Mouse (Mus musculus) embryonic facial prominence, embryonic 12.5 days (tissue): ENCODE measurements around the gene Stx7. TPM values are rescaled to one million over a fixed set of nuclear protein-coding genes. Genes with fewer than 3 reads are reported as not detected.

Experiments used
- ATAC-seq: fragments of 200-750 bp; cut with Nextera tagmentation; 2 replicates; pipeline ENCODE4 v1.8.0; 2017; ENCODE audit not compliant: insufficient number of reproducible peaks, insufficient read depth, low FRiP score, low TSS enrichment
- H3K27ac ChIP-seq: fragments of 300-500 bp; sonication (generic); 2 replicates; pipeline ENCODE4 v1.5.1; 2016; ENCODE audit warnings: mild to moderate bottlenecking
- H3K27me3 ChIP-seq: fragments of 300-500 bp; sonication (generic); 2 replicates; pipeline ENCODE4 v1.6.1; 2016; ENCODE audit warnings: mild to moderate bottlenecking, moderate library complexity
- H3K36me3 ChIP-seq: fragments of 300-500 bp; sonication (generic); 2 replicates; pipeline ENCODE4 v1.6.1; 2016; ENCODE audit warnings: mild to moderate bottlenecking
- H3K4me1 ChIP-seq: fragments of 300-500 bp; sonication (generic); 2 replicates; pipeline ENCODE4 v1.6.1; 2016
- H3K4me2 ChIP-seq: fragments of 300-500 bp; sonication (generic); replicated peaks from 2 replicates; pipeline ENCODE4 v1.6.1; 2016; ENCODE audit warnings: mild to moderate bottlenecking, moderate library complexity
- H3K4me3 ChIP-seq: fragments of 300-500 bp; sonication (generic); 2 replicates; pipeline ENCODE4 v1.5.1; 2016; ENCODE audit warnings: mild to moderate bottlenecking
- H3K9ac ChIP-seq: fragments of 300-500 bp; sonication (generic); 2 replicates; pipeline ENCODE4 v1.6.1; 2016; ENCODE audit warnings: mild to moderate bottlenecking, moderate library complexity
- H3K9me3 ChIP-seq: fragments of 300-500 bp; sonication (generic); 2 replicates; pipeline ENCODE4 v1.6.1; 2016; ENCODE audit warnings: mild to moderate bottlenecking, moderate library complexity
- WGBS: fragments of 180-500 bp; shearing (Covaris S2); methylation state at CpG from one replicate; pipeline ENCODE4 v1.1.7; 2016; 5-methylcytosine and 5-hydroxymethylcytosine counted together
- polyA plus RNA-seq: library from polyadenylated mRNA; unstranded; fragments of >200 nt; fragmentation: Nextera tagmentation; extraction: Ambion mirVana; gene quantifications from 2 replicates; pipeline ENCODE4 v1.2.1, GENCODE M21; 2016

The Stx7 gene
- polyA plus RNA-seq, 1 experiment from 2014 or later = 74.3 TPM

- Histone ChIP-seq H3K27ac (no peak overlapping the region), H3K9me3 (no peaks in the 10 kb centered on the region), H3K36me3 (no peaks in the 10 kb centered on the region), H3K4me1 (no peaks in the 10 kb centered on the region), H3K27me3 (no peaks in the 10 kb centered on the region), H3K9ac (no peak overlapping the region), H3K4me3 (no peak overlapping the region), H3K4me2 (no peak overlapping the region)
- no peak for ATAC-seq
- 80% methylated on average over 2 of the region's 2 CpGs for WGBS
Observed at GRCm38 (mm10) chr10:24138623-24139261, 10.4 kb upstream of the Stx7 start.

- no peaks in the 10 kb centered on the region for H3K9me3 ChIP-seq
- H3K4me1 ChIP-seq = no peaks in the 10 kb centered on the region
- H3K9ac ChIP-seq = no peak overlapping the region
- no peaks in the 10 kb centered on the region for H3K27me3 ChIP-seq
- ATAC-seq = no peak
- WGBS = 77% methylated on average over 3 of the region's 3 CpGs
- H3K4me2 ChIP-seq = no peak overlapping the region
- H3K27ac ChIP-seq = no peak overlapping the region
- H3K36me3 ChIP-seq = no peaks in the 10 kb centered on the region
- no peak overlapping the region for H3K4me3 ChIP-seq
Observed at GRCm38 (mm10) chr10:24142735-24143134, 6.4 kb upstream of the Stx7 start.

DNA sequence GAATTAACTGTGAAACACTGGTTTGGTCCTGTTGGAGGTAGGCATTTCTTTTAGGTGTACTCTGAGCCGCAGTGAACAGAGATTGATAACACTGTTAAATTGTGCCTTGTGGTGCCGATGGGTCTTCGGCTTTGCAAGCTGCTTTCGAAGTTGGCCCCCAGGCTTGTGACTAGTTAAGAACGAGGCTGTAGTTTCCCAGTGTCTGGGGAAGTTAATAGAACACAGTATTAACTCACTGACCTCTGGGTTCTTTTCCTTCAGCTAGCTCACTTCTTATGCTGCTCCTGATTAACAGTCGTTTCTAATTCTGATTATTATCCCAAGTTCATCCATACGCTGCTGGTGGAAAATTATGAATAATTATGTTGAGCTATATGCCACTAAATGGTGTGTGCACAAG, 984 bp downstream of the Stx7 start:
- peak overlapping the region; percentile 50 for H3K4me2 ChIP-seq
- 0 out of 2 replicates have a peak, but pooled peaks cover 2% of the 10 kb centered on the region for H3K4me1 ChIP-seq
- H3K27ac ChIP-seq = no peak overlapping the region
- no peaks in the 10 kb centered on the region for H3K36me3 ChIP-seq
- no peak for ATAC-seq
- no peaks in the 10 kb centered on the region for H3K9me3 ChIP-seq
- WGBS = 41% methylated on average over 7 of the region's 7 CpGs
- no peaks in the 10 kb centered on the region for H3K27me3 ChIP-seq
- peak overlapping the region; percentile 79 for H3K4me3 ChIP-seq
- H3K9ac ChIP-seq = no peak overlapping the region

DNA sequence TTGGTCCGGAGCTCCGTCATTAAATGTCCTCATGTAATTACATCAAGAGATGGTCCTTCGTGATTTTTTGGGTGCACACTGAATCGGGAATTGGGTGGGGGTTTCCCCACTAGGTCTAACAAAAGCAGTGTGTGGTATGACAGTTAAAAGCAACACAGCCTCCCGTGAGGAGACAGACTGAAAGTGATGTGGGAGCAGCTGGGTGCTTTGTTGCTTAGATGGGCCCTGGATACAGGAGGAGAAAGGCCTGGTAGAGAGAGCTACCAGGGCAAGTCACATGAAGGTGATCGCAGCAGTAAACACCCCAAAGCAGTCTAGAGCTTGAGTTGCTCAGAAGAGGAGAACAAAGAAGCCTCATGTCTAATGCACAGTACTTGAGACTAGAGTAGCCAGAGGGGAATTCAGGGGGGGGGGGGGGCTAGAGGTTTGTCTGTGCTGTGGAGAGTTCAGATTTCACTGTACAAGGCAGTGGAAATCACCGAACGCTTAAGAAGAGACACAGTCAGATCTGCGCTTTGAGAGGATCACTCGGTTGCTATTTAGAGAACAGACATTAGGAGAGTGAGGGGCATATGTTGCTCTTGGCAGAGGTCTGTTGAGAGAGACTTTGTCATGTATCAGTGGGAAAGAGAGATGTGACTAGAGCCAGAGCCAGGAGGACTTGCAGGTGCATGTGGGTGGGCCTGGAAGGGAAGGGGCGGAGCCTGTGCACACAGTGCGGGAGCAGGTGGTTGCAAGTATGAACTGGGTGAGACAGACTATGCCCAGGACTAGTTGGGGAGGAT, 9.6 kb downstream of the Stx7 start:
- Histone ChIP-seq H3K27me3 (no peaks in the 10 kb centered on the region), H3K4me1 (no peaks in the 10 kb centered on the region; the same call in 1 of the 2 replicates), H3K36me3 (peaks cover 36% of the 10 kb centered on the region; the same call in 1 of the 2 replicates), H3K27ac (no peak overlapping the region), H3K4me2 (no peak overlapping the region), H3K9me3 (0 out of 2 replicates have a peak, but pooled peaks cover 7% of the 10 kb centered on the region), H3K9ac (no peak overlapping the region), H3K4me3 (no peak overlapping the region)
- WGBS = 85% methylated on average over 12 of the region's 12 CpGs
- no peak for ATAC-seq

DNA sequence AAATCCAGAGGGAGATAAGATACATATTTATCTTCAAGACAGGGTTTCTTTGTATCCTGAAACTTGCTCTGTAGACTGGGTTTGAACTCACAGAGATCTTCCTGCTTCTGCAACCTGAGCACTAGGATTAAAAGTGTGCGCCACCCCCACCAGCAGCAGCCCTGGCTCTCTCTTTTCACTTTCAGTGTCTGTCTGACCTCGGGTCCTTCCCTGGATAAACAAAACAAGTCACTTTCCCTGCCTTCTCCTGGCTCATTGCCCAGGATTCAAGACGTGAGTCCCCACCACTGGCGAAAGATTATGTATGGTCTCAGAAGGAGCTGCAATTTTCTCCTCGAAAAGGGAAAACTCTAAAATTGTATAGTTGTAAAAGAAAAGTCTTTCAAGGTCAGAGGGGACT, 10.5 kb downstream of the Stx7 start:
- H3K9ac ChIP-seq = no peak overlapping the region
- H3K4me3 ChIP-seq = no peak overlapping the region
- peaks cover 4% of the 10 kb centered on the region for H3K4me1 ChIP-seq
- no peaks in the 10 kb centered on the region for H3K27me3 ChIP-seq
- WGBS = 61% methylated on average over 5 of the region's 5 CpGs
- H3K36me3 ChIP-seq = peaks cover 36% of the 10 kb centered on the region; the same call in 1 of the 2 replicates
- no peak for ATAC-seq
- H3K27ac ChIP-seq = no peak overlapping the region
- 0 out of 2 replicates have a peak, but pooled peaks cover 7% of the 10 kb centered on the region for H3K9me3 ChIP-seq
- H3K4me2 ChIP-seq = no peak overlapping the region

DNA sequence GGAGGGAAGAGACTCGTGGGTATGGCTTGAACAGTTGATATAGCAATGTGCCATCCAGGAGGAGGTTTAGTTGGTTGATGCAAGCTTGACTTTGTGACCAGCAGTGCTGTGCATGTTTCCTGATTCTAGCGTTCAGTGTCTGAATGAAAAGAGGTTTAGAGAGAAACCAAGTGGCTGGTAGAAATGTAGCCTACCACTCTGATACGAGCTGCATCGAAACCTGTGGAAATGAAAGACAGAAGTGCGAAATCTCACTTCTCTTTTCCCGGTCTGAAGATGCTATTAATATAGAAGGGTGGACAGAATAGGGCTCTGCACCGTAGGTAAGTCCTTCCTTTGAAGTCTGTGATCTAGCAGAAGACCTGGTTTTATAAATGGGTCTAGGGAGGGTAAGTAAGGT, 11.2 kb downstream of the Stx7 start:
- no peak overlapping the region for H3K4me3 ChIP-seq
- H3K4me1 ChIP-seq = peaks cover 4% of the 10 kb centered on the region
- no peak for ATAC-seq
- H3K36me3 ChIP-seq = peaks cover 33% of the 10 kb centered on the region; the same call in 1 of the 2 replicates
- H3K9ac ChIP-seq = no peak overlapping the region
- 0 out of 2 replicates have a peak, but pooled peaks cover 7% of the 10 kb centered on the region for H3K9me3 ChIP-seq
- H3K27me3 ChIP-seq = no peaks in the 10 kb centered on the region
- H3K4me2 ChIP-seq = no peak overlapping the region
- no peak overlapping the region for H3K27ac ChIP-seq
- WGBS = 86% methylated on average over 7 of the region's 7 CpGs

DNA sequence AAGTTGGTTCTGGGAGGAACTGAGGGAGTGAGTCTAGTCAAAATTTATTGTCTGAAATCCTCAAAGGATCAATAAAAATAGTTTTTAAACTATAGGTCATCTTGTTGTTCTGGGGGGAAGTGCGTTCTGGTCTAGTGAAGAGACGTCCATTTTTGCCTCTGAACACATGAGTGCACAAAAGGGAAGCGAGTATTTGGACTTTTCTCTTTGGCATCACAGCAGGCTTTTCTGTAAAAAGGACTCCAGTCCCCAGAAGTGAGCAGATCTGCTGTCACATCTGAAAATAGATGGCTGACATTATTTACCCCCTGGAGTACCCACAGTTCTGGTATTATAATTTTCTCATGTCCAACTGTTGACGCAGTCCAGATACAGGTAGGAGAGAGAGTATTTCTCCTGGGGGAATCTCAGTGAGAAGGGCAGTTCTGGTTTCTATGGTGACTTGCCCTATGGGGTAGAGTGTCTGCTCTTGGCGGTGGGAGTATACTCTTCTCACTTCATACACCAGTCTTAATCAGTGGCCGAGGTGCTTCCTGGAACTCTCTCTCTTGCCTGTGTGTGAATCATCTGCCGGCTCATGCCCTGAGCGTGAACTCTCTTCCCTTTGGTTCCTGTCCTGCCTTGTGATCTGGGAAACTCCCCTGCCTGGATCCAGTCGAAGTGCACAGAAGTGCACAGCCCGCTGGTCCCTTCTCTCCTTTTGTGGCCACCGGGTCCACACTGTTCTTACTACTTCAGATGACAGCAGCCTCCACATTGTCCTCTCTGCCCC, 15.2 kb downstream of the Stx7 start:
- 0 out of 2 replicates have a peak, but pooled peaks cover 4% of the 10 kb centered on the region for H3K36me3 ChIP-seq
- ATAC-seq = no peak
- H3K27ac ChIP-seq = no peak overlapping the region
- 47% methylated on average over 11 of the region's 11 CpGs for WGBS
- no peak overlapping the region for H3K4me3 ChIP-seq
- H3K9me3 ChIP-seq = 0 out of 2 replicates have a peak, but pooled peaks cover 4% of the 10 kb centered on the region
- no peak overlapping the region for H3K9ac ChIP-seq
- H3K27me3 ChIP-seq = no peaks in the 10 kb centered on the region
- no peak overlapping the region for H3K4me2 ChIP-seq
- peaks cover 9% of the 10 kb centered on the region for H3K4me1 ChIP-seq

GRCm38 (mm10) chr10:24164909-24165304, 15.8 kb downstream of the Stx7 start:
- WGBS = 71% methylated on average over 6 of the region's 6 CpGs
- no peak overlapping the region for H3K4me3 ChIP-seq
- ATAC-seq = no peak
- H3K36me3 ChIP-seq = 0 out of 2 replicates have a peak, but pooled peaks cover 4% of the 10 kb centered on the region
- H3K27me3 ChIP-seq = no peaks in the 10 kb centered on the region
- no peak overlapping the region for H3K4me2 ChIP-seq
- no peak overlapping the region for H3K9ac ChIP-seq
- peaks cover 9% of the 10 kb centered on the region for H3K4me1 ChIP-seq
- no peaks in the 10 kb centered on the region for H3K9me3 ChIP-seq
- H3K27ac ChIP-seq = no peak overlapping the region

DNA sequence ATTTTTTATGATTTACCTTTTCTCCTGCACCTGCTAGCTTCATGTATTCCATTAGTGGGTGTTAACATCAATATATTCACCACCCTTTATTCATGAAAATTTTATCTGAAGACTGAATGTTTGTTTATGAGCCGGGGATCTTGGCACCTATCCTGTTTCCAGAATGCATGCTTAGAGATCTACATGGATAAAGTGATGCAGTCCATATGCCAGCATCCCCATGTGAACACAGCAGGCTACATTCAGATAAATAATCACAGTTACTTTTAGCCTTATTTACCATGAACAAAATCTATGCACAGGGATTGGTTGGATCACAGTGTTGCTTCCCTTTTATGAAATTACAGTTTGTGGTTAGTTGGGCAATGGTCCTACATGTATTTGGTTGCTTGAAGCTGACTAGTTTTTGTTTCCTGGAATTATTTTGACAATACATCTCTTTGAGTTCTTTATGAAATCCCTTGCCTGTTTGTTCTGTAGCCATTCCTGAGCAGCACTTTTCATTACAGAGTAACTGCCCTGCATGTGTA, 16.5 kb downstream of the Stx7 start:
- Histone ChIP-seq H3K27me3 (no peaks in the 10 kb centered on the region), H3K4me1 (peaks cover 9% of the 10 kb centered on the region; the same call in 1 of the 2 replicates), H3K9ac (no peak overlapping the region), H3K9me3 (no peaks in the 10 kb centered on the region), H3K4me2 (no peak overlapping the region), H3K4me3 (no peak overlapping the region), H3K27ac (no peak overlapping the region), H3K36me3 (no peaks in the 10 kb centered on the region)
- WGBS = 68% methylated on average over 1 of the region's 1 CpGs
- ATAC-seq = no peak

DNA sequence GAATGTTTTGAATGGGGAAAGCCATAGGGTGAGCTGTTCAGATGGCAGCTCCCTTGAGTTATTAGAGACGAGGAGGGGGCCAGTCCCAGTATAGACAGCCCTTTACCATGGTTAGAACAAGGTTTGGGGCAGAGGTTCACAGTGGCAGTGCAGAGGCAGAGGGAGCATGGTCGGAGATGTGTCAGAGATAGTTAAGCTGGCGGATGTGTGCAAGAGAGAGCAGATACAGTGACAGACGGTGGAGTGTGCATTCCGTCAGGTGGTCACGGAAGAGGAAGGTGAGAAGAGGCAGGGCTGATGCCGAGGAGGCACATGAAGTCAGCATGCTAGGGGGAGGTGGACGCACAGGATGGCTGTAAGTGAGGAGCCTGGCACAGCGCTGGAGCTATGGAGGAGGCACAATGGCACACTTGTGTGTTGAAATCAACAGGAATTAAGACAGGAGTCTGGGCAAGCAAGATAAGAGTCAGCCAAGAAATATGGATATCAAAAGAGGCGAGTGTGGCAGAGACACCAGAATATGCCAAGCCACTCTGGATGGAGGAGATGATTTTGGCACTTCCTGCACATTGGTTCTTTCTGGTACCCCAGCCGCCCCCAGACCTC, 19.0 kb downstream of the Stx7 start:
- Histone ChIP-seq H3K9ac (no peak overlapping the region), H3K4me3 (no peak overlapping the region), H3K36me3 (no peaks in the 10 kb centered on the region), H3K4me1 (peaks cover 9% of the 10 kb centered on the region; the same call in 1 of the 2 replicates), H3K27me3 (no peaks in the 10 kb centered on the region), H3K27ac (no peak overlapping the region), H3K9me3 (no peaks in the 10 kb centered on the region), H3K4me2 (no peak overlapping the region)
- ATAC-seq = no peak
- 86% methylated on average over 11 of the region's 11 CpGs for WGBS

- H3K9me3 ChIP-seq = no peaks in the 10 kb centered on the region
- H3K4me1 ChIP-seq = peaks cover 12% of the 10 kb centered on the region; the same call in 1 of the 2 replicates
- WGBS = 77% methylated on average over 1 of the region's 1 CpGs
- no peaks in the 10 kb centered on the region for H3K27me3 ChIP-seq
- H3K36me3 ChIP-seq = no peaks in the 10 kb centered on the region
- no peak overlapping the region for H3K4me2 ChIP-seq
- no peak overlapping the region for H3K9ac ChIP-seq
- H3K27ac ChIP-seq = no peak overlapping the region
- ATAC-seq = no peak
- no peak overlapping the region for H3K4me3 ChIP-seq
Observed at GRCm38 (mm10) chr10:24168854-24169253, 19.8 kb downstream of the Stx7 start.
